ENCODE assay signal across 26 mouse cellular contexts in genomic region chr8:3368091-3368490, GRCm38 (mm10). TPM values are rescaled to one million over a fixed set of nuclear protein-coding genes. Genes with fewer than 3 reads are reported as not detected.
"Had no signal": no experiment of that assay in that cellular context is flagged by ENCODE, and none has a peak within 500 bp of the region (broad histone marks: within the 10 kb centered on the region; RNA-seq: fewer than 3 reads in every experiment).

No protein-coding gene starts in this region.

- ATAC-seq: intestine, embryonic 16.5 days; liver, embryonic 12.5 days; midbrain, embryonic 16.5 days had no signal

- H3K4me1 ChIP-seq: limb, embryonic 10.5 days; limb, embryonic 13.5 days; liver, embryonic 12.5 days; liver, embryonic 15.5 days; lung, embryonic 15.5 days; midbrain, embryonic 12.5 days had no signal

- DNase-seq: kidney, adult 18-20 months; kidney, adult 9 months; kidney, postnatal 14 days; layer of hippocampus, adult 9-11 months; liver; lung, adult 18-20 months; lung, postnatal 10 days; lung, postnatal 36 days; retina, postnatal 1 day; right cerebral cortex, postnatal 4 days; thymus, adult 18-20 months; thymus, postnatal 36 days had no signal

- H3K27ac ChIP-seq: layer of hippocampus, adult 2 months; limb, embryonic 10.5 days; limb, embryonic 13.5 days; liver, embryonic 12.5 days; liver, embryonic 15.5 days; lung, embryonic 15.5 days; midbrain, embryonic 12.5 days had no signal

- H3K4me3 ChIP-seq: layer of hippocampus, adult 2 months; limb, embryonic 10.5 days; limb, embryonic 13.5 days; liver, embryonic 12.5 days; liver, embryonic 15.5 days; lung, embryonic 15.5 days; midbrain, embryonic 12.5 days had no signal

- H3K36me3 ChIP-seq: limb, embryonic 10.5 days; limb, embryonic 13.5 days; liver, embryonic 12.5 days; liver, embryonic 15.5 days; lung, embryonic 15.5 days; midbrain, embryonic 12.5 days had no signal

- H3K9ac ChIP-seq: limb, embryonic 13.5 days; liver, embryonic 12.5 days; liver, embryonic 15.5 days; lung, embryonic 15.5 days; midbrain, embryonic 12.5 days had no signal

- H3K27me3 ChIP-seq: limb, embryonic 13.5 days; liver, embryonic 12.5 days; liver, embryonic 15.5 days; lung, embryonic 15.5 days; midbrain, embryonic 12.5 days had no signal

- H3K4me2 ChIP-seq: limb, embryonic 13.5 days; liver, embryonic 12.5 days; liver, embryonic 15.5 days; lung, embryonic 15.5 days; midbrain, embryonic 12.5 days had no signal

- H3K9me3 ChIP-seq: limb, embryonic 10.5 days; limb, embryonic 13.5 days; liver, embryonic 12.5 days; liver, embryonic 15.5 days; lung, embryonic 15.5 days; midbrain, embryonic 12.5 days had no signal

RNA-seq across cellular contexts. Expression of gene A430078G23Rik, which starts 14.9 kb away (rescaled TPM):
- total RNA-seq: layer of hippocampus, adult 2 months; layer of hippocampus, postnatal 25 days; left cerebral cortex, adult 18-20 months; left cerebral cortex, postnatal 25 days had no signal
- polyA plus RNA-seq: limb, embryonic 10.5 days; midbrain, embryonic 12.5 days; midbrain, embryonic 16.5 days; neural tube, embryonic 11.5 days; neural tube, embryonic 14.5 days had no signal
